Mouse (Mus musculus): ENCODE data around the gene Elob.

The Elob gene

GRCm38 (mm10) chr17:23777141-23777540 lies 51.8 kb downstream of the Elob start:
- no peak for DNase-seq

- no peak for DNase-seq
These were observed 52.7 kb downstream of the Elob start for GRCm38 (mm10) chr17:23776216-23776615.

All from kidney, adult 11 months (tissue).